Mouse (Mus musculus) limb, embryonic 10.5 days (tissue): ENCODE results near the gene Pctp. TPM values are rescaled to one million over a fixed set of nuclear protein-coding genes. Genes with fewer than 3 reads are reported as not detected.
A peak's percentile ranks its signal among the peaks of the same experiment; 100 is the strongest.

Experiments
- DNase-seq: peaks from one replicate; pipeline ENCODE4 v3.0.0-alpha.2; 2017; ENCODE audit warnings: low spot score
- H3K27ac ChIP-seq: fragments of 300-500 bp; sonication (generic); 2 replicates; pipeline ENCODE4 v1.5.1; 2016; ENCODE audit warnings: mild to moderate bottlenecking
- H3K27me3 ChIP-seq: fragments of 300-500 bp; sonication (generic); 2 replicates; pipeline ENCODE4 v1.6.1; 2016; ENCODE audit warnings: low read depth, mild to moderate bottlenecking; ENCODE audit not compliant: poor library complexity, severe bottlenecking
- H3K36me3 ChIP-seq: fragments of 300-500 bp; sonication (generic); 2 replicates; pipeline ENCODE4 v1.6.1; 2016; ENCODE audit warnings: mild to moderate bottlenecking, moderate library complexity
- H3K4me1 ChIP-seq: fragments of 300-500 bp; sonication (generic); 2 replicates; pipeline ENCODE4 v1.6.1; 2016
- H3K4me3 ChIP-seq: fragments of 300-500 bp; sonication (generic); 2 replicates; pipeline ENCODE4 v1.5.1; 2016; ENCODE audit warnings: mild to moderate bottlenecking, moderate library complexity
- H3K9me3 ChIP-seq: fragments of 300-500 bp; sonication (generic); replicated peaks from 2 replicates; pipeline ENCODE4 v1.6.1; 2016; ENCODE audit warnings: mild to moderate bottlenecking
- WGBS: fragments of 180-500 bp; shearing (Covaris S2); methylation state at CpG from one replicate; pipeline ENCODE4 v1.1.7; 2016; 5-methylcytosine and 5-hydroxymethylcytosine counted together
- polyA plus RNA-seq: library from polyadenylated mRNA; unstranded; fragments of >200 nt; fragmentation: Nextera tagmentation; extraction: Ambion mirVana; gene quantifications from 2 replicates; pipeline ENCODE4 v1.2.1, GENCODE M21; 2016

Gene Pctp
- polyA plus RNA-seq, 1 experiment from 2014 or later = 21.9 TPM

- Histone ChIP-seq H3K9me3 (no peaks in the 10 kb centered on the region), H3K36me3 (no peaks in the 10 kb centered on the region; the same call in none of the 2 replicates), H3K4me3 (no peak overlapping the region), H3K4me1 (no peaks in the 10 kb centered on the region), H3K27me3 (no peaks in the 10 kb centered on the region), H3K27ac (no peak overlapping the region)
- no peak for DNase-seq
- WGBS = 94% methylated on average over 5 of the region's 5 CpGs
Observed at GRCm38 (mm10) chr11:89984436-89984835, 18.3 kb downstream of the Pctp start.

- DNase-seq = no peak
- no peaks in the 10 kb centered on the region for H3K27me3 ChIP-seq
- WGBS = 84% methylated on average over 2 of the region's 2 CpGs
- H3K36me3 ChIP-seq = no peaks in the 10 kb centered on the region; the same call in none of the 2 replicates
- H3K4me3 ChIP-seq = no peak overlapping the region
- no peak overlapping the region for H3K27ac ChIP-seq
- peaks cover 7% of the 10 kb centered on the region for H3K4me1 ChIP-seq
- H3K9me3 ChIP-seq = no peaks in the 10 kb centered on the region
Observed at GRCm38 (mm10) chr11:89982918-89983317, 19.8 kb downstream of the Pctp start.

- Histone ChIP-seq H3K4me3 (no peak overlapping the region), H3K27ac (no peak overlapping the region), H3K27me3 (no peaks in the 10 kb centered on the region), H3K36me3 (no peaks in the 10 kb centered on the region; the same call in none of the 2 replicates), H3K4me1 (peaks cover 8% of the 10 kb centered on the region), H3K9me3 (no peaks in the 10 kb centered on the region)
- DNase-seq = no peak
- 92% methylated on average over 2 of the region's 2 CpGs for WGBS
Observed at GRCm38 (mm10) chr11:89980106-89980505, 22.6 kb downstream of the Pctp start.

DNA sequence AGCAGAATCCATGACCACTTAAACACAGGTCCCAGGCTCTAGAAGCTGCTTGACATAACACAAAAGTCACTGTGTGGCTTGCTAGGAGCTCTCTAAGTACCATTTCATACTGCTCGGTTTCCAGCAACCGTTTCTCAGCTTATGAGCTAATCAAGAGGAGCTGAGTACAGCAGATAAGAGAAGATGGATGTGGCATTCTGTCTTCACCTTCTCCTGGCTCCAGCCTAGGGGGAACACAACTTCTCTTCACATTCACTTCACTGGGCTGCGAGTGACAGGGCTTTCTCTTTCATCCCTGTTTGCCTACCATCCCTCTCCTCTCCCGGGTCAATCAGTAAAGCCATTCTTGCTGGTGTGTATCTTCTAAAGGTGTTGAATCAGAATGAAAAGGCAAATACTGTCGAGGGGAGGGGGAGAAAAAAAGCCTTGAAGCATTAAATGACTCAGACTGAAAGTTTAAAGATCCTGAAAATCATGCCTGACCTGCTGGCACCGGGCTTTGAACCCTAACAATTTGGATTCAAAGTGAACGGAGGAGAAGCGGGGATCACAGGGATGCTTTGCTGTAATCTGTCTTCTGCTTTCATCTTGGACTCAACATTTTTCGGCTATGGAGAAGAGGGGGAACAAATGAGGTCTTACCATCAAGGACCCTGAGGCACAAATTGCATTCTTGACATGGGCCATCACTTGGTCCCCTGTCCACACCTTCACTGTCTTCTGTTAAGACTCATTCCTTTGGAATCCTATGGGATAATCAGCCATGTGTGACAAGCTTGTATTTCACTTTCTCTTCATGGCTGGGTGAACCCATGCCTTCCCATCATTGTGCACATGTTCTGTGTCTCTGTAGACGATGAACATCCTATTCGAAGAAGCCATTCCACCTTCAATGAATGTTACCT, 23.5 kb downstream of the Pctp start:
- peak overlapping the region; percentile 34; the same call in 1 of the 2 replicates for H3K27ac ChIP-seq

DNA sequence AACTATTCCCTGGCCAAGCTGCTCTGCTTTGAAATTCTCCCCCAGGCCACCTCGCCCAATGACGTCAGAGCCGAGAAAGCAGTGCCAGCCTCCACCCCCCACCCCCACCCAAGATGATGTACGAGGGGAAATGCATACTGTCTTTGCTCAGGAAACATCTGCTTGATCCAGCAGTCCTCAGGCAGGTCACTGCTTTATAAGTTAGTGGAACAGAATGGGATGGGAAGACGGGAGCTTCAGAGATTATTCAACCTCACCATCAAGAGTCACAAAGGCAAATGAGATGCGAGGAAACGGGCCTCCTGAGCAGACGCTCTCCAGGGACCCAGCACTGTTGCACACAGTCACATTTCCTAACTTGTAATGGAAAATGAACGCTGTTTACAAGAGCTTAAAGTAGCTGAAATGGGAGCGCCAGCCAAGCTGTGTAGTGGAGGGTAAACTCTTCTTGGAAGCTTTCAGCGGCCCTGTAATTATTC, 24.3 kb downstream of the Pctp start:
- DNase-seq = no peak
- 36% methylated on average over 11 of the region's 11 CpGs for WGBS
- Histone ChIP-seq H3K9me3 (no peaks in the 10 kb centered on the region), H3K4me3 (no peak overlapping the region), H3K27ac (peak overlapping the region; percentile 42; the same call in 1 of the 2 replicates), H3K36me3 (no peaks in the 10 kb centered on the region), H3K27me3 (no peaks in the 10 kb centered on the region), H3K4me1 (peaks cover 8% of the 10 kb centered on the region)

More for the DNA sequence above, 23.5 kb downstream of the Pctp start:
- Histone ChIP-seq H3K4me3 (no peak overlapping the region), H3K4me1 (peaks cover 8% of the 10 kb centered on the region), H3K27me3 (no peaks in the 10 kb centered on the region), H3K36me3 (no peaks in the 10 kb centered on the region; the same call in none of the 2 replicates), H3K9me3 (no peaks in the 10 kb centered on the region)
- DNase-seq = no peak
- 50% methylated on average over 11 of the region's 11 CpGs for WGBS

DNA sequence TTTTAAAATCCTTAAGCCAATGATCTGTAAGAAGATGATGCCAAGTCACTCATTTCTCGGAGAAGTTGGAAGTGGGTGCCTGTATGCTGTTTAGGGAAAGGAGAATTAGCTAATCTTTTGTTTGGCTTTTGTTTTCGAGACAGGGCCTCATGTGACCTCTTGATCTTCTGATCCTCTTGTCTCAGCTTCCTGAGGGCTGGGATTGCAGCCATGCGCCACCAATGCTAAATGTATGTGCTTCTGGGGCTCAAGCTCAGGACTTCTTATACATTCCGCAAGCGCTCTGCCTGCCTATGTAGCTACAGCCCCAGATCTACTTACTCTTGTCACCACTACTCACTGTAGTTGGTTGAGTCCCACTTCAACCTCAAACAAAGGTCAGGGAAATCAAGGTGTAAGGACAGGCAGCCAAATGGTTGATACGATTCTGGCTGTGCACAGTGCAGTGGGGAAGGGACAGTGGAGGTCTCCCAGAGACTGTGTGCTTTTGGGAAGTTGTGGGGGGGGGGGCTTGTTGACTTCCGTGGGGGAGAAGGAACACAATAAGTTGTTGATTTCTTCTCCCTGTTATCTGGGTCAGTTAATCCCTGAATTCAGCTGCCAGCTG, 24.8 kb downstream of the Pctp start:
- DNase-seq = no peak
- H3K27ac ChIP-seq = peak overlapping the region; percentile 42; the same call in 1 of the 2 replicates

GRCm38 (mm10) chr11:89976361-89976760, 26.3 kb downstream of the Pctp start:
- no peak overlapping the region for H3K4me3 ChIP-seq
- 94% methylated on average over 5 of the region's 5 CpGs for WGBS
- H3K36me3 ChIP-seq = no peaks in the 10 kb centered on the region
- H3K27ac ChIP-seq = no peak overlapping the region
- H3K4me1 ChIP-seq = peaks cover 8% of the 10 kb centered on the region
- no peaks in the 10 kb centered on the region for H3K9me3 ChIP-seq
- H3K27me3 ChIP-seq = no peaks in the 10 kb centered on the region
- DNase-seq = no peak

More for the DNA sequence above, 24.8 kb downstream of the Pctp start:
- Histone ChIP-seq H3K9me3 (no peaks in the 10 kb centered on the region), H3K27me3 (no peaks in the 10 kb centered on the region), H3K4me1 (peaks cover 8% of the 10 kb centered on the region), H3K4me3 (no peak overlapping the region), H3K36me3 (no peaks in the 10 kb centered on the region)
- WGBS = 58% methylated on average over 7 of the region's 7 CpGs

- Histone ChIP-seq H3K27me3 (no peaks in the 10 kb centered on the region), H3K27ac (no peak overlapping the region; the same call in 1 of the 2 replicates), H3K4me1 (0 out of 2 replicates have a peak, but pooled peaks cover 2% of the 10 kb centered on the region), H3K36me3 (no peaks in the 10 kb centered on the region), H3K4me3 (no peak overlapping the region), H3K9me3 (no peaks in the 10 kb centered on the region)
- 62% methylated on average over 3 of the region's 3 CpGs for WGBS
- no peak for DNase-seq
Observed at GRCm38 (mm10) chr11:89971296-89971695, 31.4 kb downstream of the Pctp start.

- Histone ChIP-seq H3K9me3 (no peaks in the 10 kb centered on the region), H3K36me3 (no peaks in the 10 kb centered on the region), H3K27me3 (no peaks in the 10 kb centered on the region), H3K4me3 (no peak overlapping the region), H3K4me1 (0 out of 2 replicates have a peak, but pooled peaks cover 2% of the 10 kb centered on the region), H3K27ac (no peak overlapping the region; the same call in 1 of the 2 replicates)
- WGBS = 71% methylated on average over 4 of the region's 4 CpGs
- no peak for DNase-seq
Observed at GRCm38 (mm10) chr11:89970726-89971125, 32.0 kb downstream of the Pctp start.

DNA sequence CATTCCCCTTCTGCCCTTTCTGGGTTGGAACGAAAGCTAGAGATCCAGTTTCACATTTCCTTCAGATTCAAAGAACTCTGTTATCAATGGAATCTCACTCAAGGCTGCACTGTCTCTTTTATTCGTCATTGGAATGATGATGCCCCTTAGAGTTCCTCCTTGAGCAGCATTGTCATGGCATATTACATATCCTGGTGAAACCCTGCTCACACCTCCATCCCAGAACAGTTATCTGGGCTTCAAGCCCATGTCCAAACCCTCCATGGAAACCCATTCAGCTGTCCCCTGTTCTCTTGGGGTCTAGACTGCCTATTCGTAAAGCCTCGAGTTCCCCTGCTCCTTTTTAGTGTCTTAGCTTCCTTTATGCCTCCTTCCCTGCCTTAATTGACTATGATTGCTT, 33.6 kb downstream of the Pctp start:
- Histone ChIP-seq H3K9me3 (no peaks in the 10 kb centered on the region), H3K4me3 (no peak overlapping the region), H3K4me1 (0 out of 2 replicates have a peak, but pooled peaks cover 2% of the 10 kb centered on the region), H3K27ac (no peak overlapping the region), H3K27me3 (no peaks in the 10 kb centered on the region), H3K36me3 (no peaks in the 10 kb centered on the region)
- no peak for DNase-seq
- WGBS = 81% methylated on average over 4 of the region's 4 CpGs

DNA sequence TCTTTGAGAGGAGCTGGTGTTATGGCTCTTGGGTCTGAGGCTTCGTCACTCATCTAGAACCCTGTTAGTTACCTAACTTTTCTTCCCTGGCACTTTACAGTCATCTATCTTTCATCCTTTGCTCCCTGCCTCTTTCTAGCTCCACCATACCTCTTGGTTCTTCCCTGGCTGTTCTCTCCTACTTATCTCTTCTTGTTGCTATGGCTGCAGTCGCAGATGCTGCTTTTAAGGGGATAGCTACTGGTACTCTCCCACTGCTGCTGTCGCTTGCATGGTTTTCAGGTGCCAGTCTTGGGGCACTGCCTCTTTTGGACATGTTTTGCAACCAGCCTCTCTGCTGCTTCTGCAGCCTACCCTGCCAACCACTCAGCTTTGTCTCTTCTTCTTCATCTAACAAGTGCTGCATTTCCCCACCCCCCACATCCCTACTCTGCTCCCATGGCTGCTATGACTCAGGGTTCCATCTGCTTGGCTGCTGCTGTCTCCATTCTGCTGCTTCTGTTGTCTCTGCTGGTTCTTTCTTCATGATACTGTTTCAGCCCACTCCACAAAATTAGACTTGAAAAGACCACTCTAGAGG, 51.9 kb downstream of the Pctp start:
- no peaks in the 10 kb centered on the region for H3K27me3 ChIP-seq
- H3K4me3 ChIP-seq = no peak overlapping the region
- WGBS = 89% methylated on average over 3 of the region's 3 CpGs
- no peaks in the 10 kb centered on the region for H3K36me3 ChIP-seq
- no peaks in the 10 kb centered on the region for H3K9me3 ChIP-seq
- no peak overlapping the region for H3K27ac ChIP-seq
- DNase-seq = peak; percentile 13
- no peaks in the 10 kb centered on the region for H3K4me1 ChIP-seq

- Histone ChIP-seq H3K4me3 (no peak overlapping the region), H3K9me3 (no peaks in the 10 kb centered on the region), H3K27ac (no peak overlapping the region), H3K36me3 (no peaks in the 10 kb centered on the region), H3K27me3 (no peaks in the 10 kb centered on the region), H3K4me1 (no peaks in the 10 kb centered on the region)
- DNase-seq = no peak
- 90% methylated on average over 4 of the region's 4 CpGs for WGBS
Observed at GRCm38 (mm10) chr11:89947806-89948205, 54.9 kb downstream of the Pctp start.
